Mouse (Mus musculus) kidney, embryonic 16.5 days (tissue): ENCODE results near the gene Svop. TPM values are rescaled to one million over a fixed set of nuclear protein-coding genes. Genes with fewer than 3 reads are reported as not detected.
A peak's percentile ranks its signal among the peaks of the same experiment; 100 is the strongest.

Experiments
- ATAC-seq: fragments of 200-750 bp; cut with Nextera tagmentation; 2 replicates; pipeline ENCODE4 v1.8.0; 2017; ENCODE audit warnings: moderate TSS enrichment; ENCODE audit not compliant: low FRiP score, low TSS enrichment
- H3K27ac ChIP-seq: fragments of 300-500 bp; sonication (generic); 2 replicates; pipeline ENCODE4 v1.5.1; 2014; ENCODE audit warnings: low read length
- H3K27me3 ChIP-seq: fragments of 300-500 bp; sonication (generic); 2 replicates; pipeline ENCODE4 v1.6.1; 2014; ENCODE audit warnings: low read length, control low read depth, mixed read lengths; ENCODE audit not compliant: insufficient read depth
- H3K36me3 ChIP-seq: fragments of 300-500 bp; sonication (generic); 2 replicates; pipeline ENCODE4 v1.6.1; 2014; ENCODE audit warnings: low read length, control low read depth, mixed read lengths; ENCODE audit not compliant: insufficient read depth
- H3K4me1 ChIP-seq: fragments of 300-500 bp; sonication (generic); 2 replicates; pipeline ENCODE4 v1.6.1; 2014; ENCODE audit warnings: low read length, control low read depth, mixed read lengths; ENCODE audit not compliant: insufficient read depth
- H3K4me2 ChIP-seq: fragments of 300-500 bp; sonication (generic); replicated peaks from 2 replicates; pipeline ENCODE4 v1.6.1; 2014; ENCODE audit warnings: low read depth, low read length
- H3K4me3 ChIP-seq: fragments of 300-500 bp; sonication (generic); 2 replicates; pipeline ENCODE4 v1.5.1; 2014; ENCODE audit warnings: mild to moderate bottlenecking, low read length
- H3K9ac ChIP-seq: fragments of 300-500 bp; sonication (generic); replicated peaks from 2 replicates; pipeline ENCODE4 v1.6.1; 2014; ENCODE audit warnings: low read length
- H3K9me3 ChIP-seq: fragments of 300-500 bp; sonication (generic); 2 replicates; pipeline ENCODE4 v1.6.1; 2016; ENCODE audit warnings: low read length, control low read depth
- WGBS: fragments of 180-500 bp; shearing (Covaris S2); extraction: QIAGEN DNeasy Blood & Tissue Kit; methylation state at CpG from one replicate; pipeline ENCODE4 v1.1.7; 2014; 5-methylcytosine and 5-hydroxymethylcytosine counted together
- polyA plus RNA-seq: library from polyadenylated mRNA; unstranded; fragments of >200 nt; fragmentation: Nextera tagmentation; extraction: Ambion mirVana; gene quantifications from 2 replicates; pipeline ENCODE4 v1.2.1, GENCODE M21; 2015

Gene Svop
- polyA plus RNA-seq = 0.36 and 0.42 TPM in 2 replicates

DNA sequence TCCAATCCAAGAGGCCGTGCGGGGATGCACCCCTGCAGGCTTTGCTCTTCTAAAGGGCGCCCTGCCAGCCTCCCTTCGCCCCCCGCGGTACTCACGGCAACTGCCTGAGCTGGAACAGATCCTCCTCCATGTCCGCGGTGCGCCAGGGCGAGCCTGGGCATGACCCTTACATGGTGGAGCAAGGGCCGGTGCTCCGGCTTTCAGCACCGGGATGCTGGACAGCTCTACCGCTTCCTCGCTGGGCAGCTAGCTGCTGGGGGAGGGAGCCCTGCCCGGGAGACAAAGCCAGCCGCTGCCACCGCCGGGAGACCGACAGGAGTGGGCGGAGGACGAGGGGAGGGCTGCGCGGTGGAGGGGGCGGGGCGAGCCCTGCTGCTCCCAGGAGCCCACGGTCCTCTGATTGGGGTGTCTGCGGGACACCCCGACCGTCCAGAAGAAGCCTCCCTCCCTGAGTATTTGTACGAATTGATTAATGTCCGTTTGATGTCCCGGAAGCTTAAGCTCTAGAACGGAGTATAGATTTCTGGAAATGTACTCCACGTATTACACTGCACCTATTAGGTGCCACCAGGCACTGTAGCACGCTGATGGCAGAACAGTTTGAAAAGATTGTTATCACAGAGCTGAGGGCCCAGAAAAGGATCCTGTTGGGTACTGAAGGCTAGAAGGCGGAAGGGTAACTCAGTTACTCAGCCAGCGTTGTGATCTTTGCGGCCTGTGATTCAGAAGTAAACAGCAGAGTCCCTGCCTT, at the start of gene Svop:
TSS of gene Svop (minus strand) at position 514 of the 751 bp plus-strand sequence.
- Histone ChIP-seq H3K4me1 (peaks cover 7% of the 10 kb centered on the region), H3K9ac (no peak within 1 kb of the TSS), H3K27ac (no peak within 1 kb of the TSS), H3K4me2 (peak within 1 kb of the TSS; percentile 46), H3K36me3 (no peaks in the 10 kb centered on the region), H3K4me3 (peak within 1 kb of the TSS; percentile 13; the same call in 1 of the 2 replicates), H3K27me3 (no peaks in the 10 kb centered on the region), H3K9me3 (no peaks in the 10 kb centered on the region)
- WGBS = 3% methylated on average over 40 of the region's 40 CpGs
- peak; percentile 57 for ATAC-seq

DNA sequence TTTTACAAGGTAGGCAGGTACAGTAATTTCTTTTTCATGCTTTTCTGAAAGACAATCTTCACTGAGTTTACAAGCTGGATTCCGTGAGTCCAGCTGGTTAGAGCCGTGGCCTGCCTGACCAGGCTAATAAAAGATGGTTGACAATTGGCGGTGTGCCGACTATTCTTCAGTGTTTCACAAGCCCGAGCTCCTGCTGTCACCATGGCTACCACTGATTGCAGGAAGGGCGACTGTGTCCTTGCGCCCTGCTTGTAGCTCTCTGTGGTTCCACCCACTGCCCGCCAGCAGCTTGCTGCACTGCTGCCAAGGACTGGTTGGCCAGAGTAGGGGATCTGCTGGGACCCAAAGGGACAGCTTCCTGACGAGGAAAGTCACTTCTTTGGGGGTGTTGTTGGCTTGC, 47.8 kb upstream of the Svop start:
- H3K9me3 ChIP-seq = no peaks in the 10 kb centered on the region
- 26% methylated on average over 9 of the region's 9 CpGs for WGBS

DNA sequence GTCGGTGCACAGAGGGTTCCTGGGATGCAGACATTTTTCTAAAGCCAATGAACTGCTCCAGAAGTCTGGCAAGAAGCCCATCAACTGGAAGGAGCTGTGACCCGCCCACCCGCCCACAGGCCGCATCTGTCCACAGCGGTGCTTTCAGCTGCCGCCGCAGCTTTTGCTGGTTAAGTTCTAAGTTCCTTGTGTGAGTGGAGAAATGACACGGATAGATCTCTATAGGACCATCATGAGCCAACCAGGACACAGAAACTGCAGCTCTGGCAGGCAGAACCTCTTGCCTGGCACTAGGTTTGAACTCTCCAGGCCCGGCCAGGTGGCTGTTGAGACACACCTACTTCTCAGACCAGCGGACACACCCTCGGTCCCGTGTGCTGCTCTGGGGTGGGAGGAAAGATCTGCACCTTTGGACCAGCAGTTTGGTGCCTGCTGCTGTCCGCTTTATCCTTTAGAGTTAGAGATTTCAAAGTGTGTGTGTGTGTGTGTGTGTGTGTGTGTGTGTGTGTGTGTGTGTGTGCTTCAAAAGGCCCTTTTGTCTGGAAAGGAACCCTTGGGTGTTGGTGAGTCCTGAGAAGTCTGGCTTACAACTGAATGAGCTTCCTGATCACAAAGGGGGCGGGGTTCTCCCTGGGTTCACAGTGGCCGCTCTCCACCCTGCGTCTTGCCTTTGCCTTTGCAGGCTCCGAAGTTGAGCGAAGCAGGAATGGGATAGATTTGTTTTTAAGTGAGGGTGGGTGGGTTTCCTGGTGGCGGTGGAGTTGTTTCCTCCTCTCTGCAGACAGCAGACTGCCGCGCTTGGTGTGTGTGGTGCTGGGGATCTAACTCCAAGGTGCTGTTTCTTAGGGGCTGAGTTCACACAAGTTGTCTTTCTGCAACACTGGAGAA, 47.2 kb upstream of the Svop start:
- peak overlapping the region; percentile 83 for H3K27ac ChIP-seq
- ATAC-seq = peak; percentile 25; the same call in 1 of the 2 replicates
- peaks cover 24% of the 10 kb centered on the region for H3K4me1 ChIP-seq
- WGBS = 51% methylated on average over 21 of the region's 21 CpGs
- H3K27me3 ChIP-seq = no peaks in the 10 kb centered on the region
- H3K4me2 ChIP-seq = peak overlapping the region; percentile 26
- no peaks in the 10 kb centered on the region for H3K9me3 ChIP-seq
- H3K4me3 ChIP-seq = no peak overlapping the region
- H3K36me3 ChIP-seq = peaks cover 6% of the 10 kb centered on the region; the same call in 1 of the 2 replicates
- H3K9ac ChIP-seq = no peak overlapping the region

More for the DNA sequence above, 47.8 kb upstream of the Svop start:
- Histone ChIP-seq H3K27me3 (no peaks in the 10 kb centered on the region), H3K9ac (peak overlapping the region; percentile 27; the same call in 1 of the 2 replicates), H3K27ac (peak overlapping the region; percentile 83), H3K4me1 (peaks cover 24% of the 10 kb centered on the region), H3K36me3 (peaks cover 6% of the 10 kb centered on the region; the same call in 1 of the 2 replicates), H3K4me2 (peak overlapping the region; percentile 13; the same call in 1 of the 2 replicates), H3K4me3 (no peak overlapping the region)
- ATAC-seq = peak; percentile 71; the same call in 1 of the 2 replicates

DNA sequence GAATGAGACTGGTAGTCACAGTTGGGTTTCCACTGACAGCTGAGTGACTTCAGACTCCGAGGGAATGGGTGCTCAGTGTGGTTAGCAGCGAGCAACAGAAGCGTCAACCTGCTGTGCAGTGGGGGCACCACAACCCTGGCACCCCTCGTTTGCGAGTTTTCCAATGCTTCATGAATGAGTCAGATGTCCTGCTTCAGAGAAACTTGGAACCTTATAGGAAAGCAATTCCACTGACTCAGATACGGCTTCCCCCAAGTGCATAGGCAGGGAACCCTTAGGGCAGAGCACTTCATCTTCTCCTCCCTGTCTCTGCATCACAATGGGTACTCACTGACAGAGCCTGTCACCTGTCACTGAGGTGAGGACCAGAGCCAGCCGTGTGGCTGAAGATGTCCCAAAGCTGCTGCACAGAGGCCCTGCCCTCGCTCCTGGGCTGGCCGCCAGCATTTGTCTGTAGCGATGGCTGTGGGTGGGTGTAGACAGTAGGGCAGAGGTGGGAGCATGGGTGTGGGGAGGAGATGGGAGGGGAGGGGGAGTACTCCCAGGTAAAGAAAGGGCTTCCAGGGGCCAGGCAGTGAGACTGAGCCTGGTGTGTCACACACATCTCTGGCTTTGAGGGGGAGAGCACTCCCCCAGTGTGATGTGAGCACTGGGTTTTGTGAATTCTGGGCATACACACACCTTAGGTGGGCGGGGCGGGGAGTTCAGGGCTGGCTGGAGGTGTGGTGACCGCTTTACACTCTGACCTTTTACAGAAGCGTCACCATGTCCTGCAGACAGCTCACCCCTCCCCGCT, 46.3 kb upstream of the Svop start:
- Histone ChIP-seq H3K9ac (no peak overlapping the region), H3K36me3 (peaks cover 6% of the 10 kb centered on the region; the same call in 1 of the 2 replicates), H3K4me2 (no peak overlapping the region), H3K4me1 (peaks cover 28% of the 10 kb centered on the region), H3K9me3 (no peaks in the 10 kb centered on the region), H3K27ac (no peak overlapping the region), H3K4me3 (no peak overlapping the region), H3K27me3 (no peaks in the 10 kb centered on the region)
- 75% methylated on average over 15 of the region's 15 CpGs for WGBS
- ATAC-seq = 0 out of 2 replicates have a peak, but pooled peaks have one; percentile 24

DNA sequence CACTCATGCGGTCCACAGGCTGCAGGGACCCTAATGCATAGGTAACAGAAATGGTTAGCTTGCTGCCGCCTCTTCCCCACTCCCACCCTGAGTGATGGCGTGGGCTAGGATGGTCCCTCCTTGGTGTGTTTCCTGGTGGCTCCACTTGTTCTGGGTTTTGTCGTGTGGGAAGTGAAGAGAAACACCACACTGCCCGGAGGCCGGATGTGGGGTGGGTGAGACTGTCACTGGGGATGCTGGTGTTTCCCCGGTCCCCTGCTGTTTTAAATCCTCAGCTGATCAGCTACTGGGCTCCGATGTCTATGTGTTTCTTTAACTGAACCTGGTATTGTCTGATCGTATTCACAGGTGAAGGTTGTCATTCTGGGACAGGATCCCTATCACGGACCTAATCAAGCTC, 44.1 kb upstream of the Svop start:
- Histone ChIP-seq H3K27me3 (no peaks in the 10 kb centered on the region), H3K4me3 (no peak overlapping the region), H3K4me2 (no peak overlapping the region), H3K9me3 (no peaks in the 10 kb centered on the region), H3K36me3 (peaks cover 6% of the 10 kb centered on the region; the same call in 1 of the 2 replicates), H3K9ac (no peak overlapping the region), H3K4me1 (peaks cover 41% of the 10 kb centered on the region), H3K27ac (no peak overlapping the region)
- no peak for ATAC-seq
- 87% methylated on average over 10 of the region's 10 CpGs for WGBS

DNA sequence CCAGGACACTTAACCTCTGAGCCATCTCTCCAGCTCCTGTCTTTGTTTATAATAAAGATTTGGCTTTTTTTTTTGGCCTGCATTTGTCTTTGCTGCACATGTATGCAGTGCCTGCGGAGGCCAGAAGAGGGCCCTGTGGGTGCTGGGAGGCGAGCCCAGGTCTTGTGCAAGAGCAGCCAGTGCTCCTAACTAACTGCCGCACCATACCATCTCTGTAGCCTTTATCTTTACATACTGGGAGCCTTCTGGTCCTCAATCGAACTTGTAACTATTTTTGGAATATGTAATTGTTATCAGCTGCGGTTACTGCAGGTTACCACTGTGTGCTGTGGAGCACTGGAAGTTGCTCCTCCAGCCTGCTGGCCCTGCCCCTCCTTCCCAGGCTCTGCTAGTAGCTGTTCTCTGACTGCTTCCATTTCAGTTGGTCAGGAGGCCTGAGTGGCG, 42.7 kb upstream of the Svop start:
- Histone ChIP-seq H3K4me2 (no peak overlapping the region), H3K4me1 (peaks cover 40% of the 10 kb centered on the region), H3K9ac (no peak overlapping the region), H3K27me3 (no peaks in the 10 kb centered on the region), H3K36me3 (peaks cover 6% of the 10 kb centered on the region; the same call in 1 of the 2 replicates), H3K4me3 (no peak overlapping the region), H3K27ac (no peak overlapping the region), H3K9me3 (no peaks in the 10 kb centered on the region)
- WGBS = 70% methylated on average over 6 of the region's 6 CpGs
- no peak for ATAC-seq

DNA sequence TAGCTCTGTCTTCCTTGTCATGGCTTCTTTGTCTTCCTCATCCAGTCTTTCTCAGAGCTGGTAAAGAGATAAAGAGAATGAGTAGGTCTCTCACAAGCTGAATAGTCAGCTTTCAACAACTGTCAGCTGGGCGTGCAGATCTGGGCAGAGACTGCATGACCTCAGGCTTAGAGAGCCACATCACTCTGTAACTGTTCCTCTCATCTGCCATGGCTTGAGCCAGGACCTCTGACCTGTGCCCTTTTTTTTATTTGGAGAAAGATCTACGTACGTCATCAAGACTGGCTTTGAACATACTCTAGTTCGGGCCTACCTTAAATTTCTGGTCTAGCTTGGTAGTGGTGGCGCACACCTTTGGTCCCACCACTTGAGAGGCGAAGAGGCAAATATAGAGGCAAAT, 41.5 kb upstream of the Svop start:
- Histone ChIP-seq H3K4me3 (no peak overlapping the region), H3K36me3 (peaks cover 6% of the 10 kb centered on the region; the same call in 1 of the 2 replicates), H3K9me3 (no peaks in the 10 kb centered on the region), H3K9ac (no peak overlapping the region), H3K4me2 (peak overlapping the region; percentile 98; the same call in 1 of the 2 replicates), H3K4me1 (peaks cover 28% of the 10 kb centered on the region), H3K27me3 (no peaks in the 10 kb centered on the region), H3K27ac (no peak overlapping the region)
- no peak for ATAC-seq
- 83% methylated on average over 6 of the region's 6 CpGs for WGBS

DNA sequence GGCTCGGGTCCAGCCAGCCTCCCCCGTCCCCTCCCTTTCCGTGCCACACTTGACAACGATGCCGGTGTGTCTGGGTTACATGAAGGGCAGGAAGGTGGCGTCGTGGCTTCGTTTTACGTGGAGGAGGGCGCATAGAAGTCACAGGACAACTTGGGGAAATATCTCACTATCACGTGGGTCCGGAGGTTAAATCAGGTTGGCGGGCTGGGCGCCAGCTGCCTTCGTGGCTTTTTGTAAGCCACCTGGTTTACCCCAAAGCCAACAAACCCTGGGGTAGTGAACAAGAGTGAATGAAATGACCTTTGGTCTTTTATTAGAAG, 40.1 kb upstream of the Svop start:
- H3K9ac ChIP-seq = peak overlapping the region; percentile 70
- no peaks in the 10 kb centered on the region for H3K9me3 ChIP-seq
- no peaks in the 10 kb centered on the region for H3K36me3 ChIP-seq
- peak overlapping the region; percentile 79; the same call in 1 of the 2 replicates for H3K27ac ChIP-seq
- WGBS = under 1% methylated on average over 15 of the region's 15 CpGs
- H3K4me3 ChIP-seq = peak overlapping the region; percentile 89
- peak overlapping the region; percentile 98 for H3K4me2 ChIP-seq
- H3K4me1 ChIP-seq = peaks cover 26% of the 10 kb centered on the region
- ATAC-seq = no peak
- H3K27me3 ChIP-seq = no peaks in the 10 kb centered on the region
